Mouse (Mus musculus) forebrain, embryonic 11.5 days (tissue): ENCODE results near the gene Kdelc1. TPM values are rescaled to one million over a fixed set of nuclear protein-coding genes. Genes with fewer than 3 reads are reported as not detected.

Experiments
- ATAC-seq: fragments of 200-750 bp; cut with Nextera tagmentation; replicated peaks from 2 replicates; pipeline ENCODE4 v1.8.0; 2017; ENCODE audit warnings: moderate TSS enrichment; ENCODE audit not compliant: low FRiP score
- DNase-seq: peaks from one replicate; pipeline ENCODE4 v3.0.0-alpha.2; 2017; ENCODE audit warnings: low spot score
- H3K27ac ChIP-seq: fragments of 300-500 bp; sonication (generic); 2 replicates; pipeline ENCODE4 v1.5.1; 2014; ENCODE audit warnings: low read depth, low read length
- H3K27me3 ChIP-seq: fragments of 300-500 bp; sonication (generic); 2 replicates; pipeline ENCODE4 v1.6.1; 2014; ENCODE audit warnings: mild to moderate bottlenecking, low read length, mixed read lengths; ENCODE audit not compliant: control insufficient read depth, insufficient read depth
- H3K36me3 ChIP-seq: fragments of 300-500 bp; sonication (generic); 2 replicates; pipeline ENCODE4 v1.6.1; 2014; ENCODE audit warnings: mild to moderate bottlenecking, low read length, moderate library complexity, mixed read lengths; ENCODE audit not compliant: control insufficient read depth, insufficient read depth
- H3K4me1 ChIP-seq: fragments of 300-500 bp; sonication (generic); replicated peaks from 2 replicates; pipeline ENCODE4 v1.6.1; 2014; ENCODE audit warnings: low read length, mixed read lengths; ENCODE audit not compliant: control insufficient read depth, insufficient read depth
- H3K4me2 ChIP-seq: fragments of 300-500 bp; sonication (generic); 2 replicates; pipeline ENCODE4 v1.6.1; 2014; ENCODE audit warnings: low read depth, mild to moderate bottlenecking, low read length, moderate library complexity, mixed read lengths; ENCODE audit not compliant: severe bottlenecking
- H3K4me3 ChIP-seq: fragments of 300-500 bp; sonication (generic); 2 replicates; pipeline ENCODE4 v1.5.1; 2014; ENCODE audit warnings: low read depth, low read length
- H3K9ac ChIP-seq: fragments of 300-500 bp; sonication (generic); 2 replicates; pipeline ENCODE4 v1.6.1; 2014; ENCODE audit warnings: low read length
- H3K9me3 ChIP-seq: fragments of 300-500 bp; sonication (generic); 2 replicates; pipeline ENCODE4 v1.6.1; 2016; ENCODE audit warnings: low read length, mixed read lengths; ENCODE audit not compliant: control insufficient read depth
- WGBS: fragments of 180-500 bp; shearing (Covaris S2); extraction: QIAGEN DNeasy Blood & Tissue Kit; methylation state at CpG from one replicate; pipeline ENCODE4 v1.1.7; 2014; 5-methylcytosine and 5-hydroxymethylcytosine counted together
- polyA plus RNA-seq: library from polyadenylated mRNA; unstranded; fragments of >200 nt; fragmentation: Nextera tagmentation; extraction: Ambion mirVana; gene quantifications from 2 replicates; pipeline ENCODE4 v1.2.1, GENCODE M21; 2014

The Kdelc1 gene
- polyA plus RNA-seq = 62.0 and 63.5 TPM in 2 replicates

GRCm38 (mm10) chr1:44118239-44119054, at the start of gene Kdelc1, which contains the start of gene Bivm:
Kdelc1 (minus strand) TSS chr1:44118808.
Bivm (plus strand) TSS chr1:44118957.
- under 1% methylated on average over 39 of the region's 39 CpGs for WGBS
- peak; percentile 96 for ATAC-seq

DNA sequence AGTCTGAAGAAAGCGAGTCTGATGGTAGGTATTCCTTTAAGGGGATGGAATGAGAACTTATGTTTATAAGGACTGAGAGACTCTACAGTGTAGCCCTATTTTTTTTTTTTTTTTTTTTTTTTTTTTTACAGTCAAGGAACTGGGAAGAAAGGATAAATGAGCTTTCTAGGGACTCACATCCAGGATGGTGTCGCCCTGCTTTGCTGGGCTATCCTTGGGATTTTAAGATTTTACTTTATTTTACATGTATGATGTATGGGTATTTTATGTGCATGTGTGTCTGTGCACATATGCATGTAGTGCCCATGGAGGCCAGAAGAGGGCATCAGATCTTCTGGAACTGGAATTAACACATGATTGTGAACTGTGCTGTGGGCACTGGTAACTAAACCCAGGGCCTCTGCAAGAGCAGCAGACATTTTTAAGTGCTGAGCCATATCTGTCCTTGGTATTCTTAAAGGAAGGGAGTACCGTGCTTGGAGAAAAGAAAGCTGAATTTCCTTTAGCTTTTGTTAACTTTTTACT, 49.3 kb upstream of the Kdelc1 start:
- H3K4me1 ChIP-seq = no peaks in the 10 kb centered on the region
- no peaks in the 10 kb centered on the region; the same call in 1 of the 2 replicates for H3K9me3 ChIP-seq
- no peaks in the 10 kb centered on the region for H3K27me3 ChIP-seq
- ATAC-seq (no peak), DNase-seq (no peak)
- no peak overlapping the region for H3K4me3 ChIP-seq
- no peak overlapping the region for H3K27ac ChIP-seq
- WGBS = 92% methylated on average over 3 of the region's 3 CpGs
- H3K36me3 ChIP-seq = peaks cover 34% of the 10 kb centered on the region
- no peak overlapping the region for H3K4me2 ChIP-seq
- H3K9ac ChIP-seq = no peak overlapping the region

More at GRCm38 (mm10) chr1:44118239-44119054, at the start of gene Kdelc1, which contains the start of gene Bivm:
- DNase-seq = peak; percentile 92
- no peaks in the 10 kb centered on the region for H3K9me3 ChIP-seq
- no peaks in the 10 kb centered on the region for H3K27me3 ChIP-seq
- H3K27ac ChIP-seq = peak within 1 kb of the TSS; percentile 92
- no peaks in the 10 kb centered on the region; the same call in 1 of the 2 replicates for H3K36me3 ChIP-seq
- peak within 1 kb of the TSS; percentile 80 for H3K9ac ChIP-seq
- H3K4me3 ChIP-seq = peak within 1 kb of the TSS; percentile 75
- H3K4me1 ChIP-seq = 0 out of 2 replicates have a peak, but pooled peaks cover 1% of the 10 kb centered on the region
- H3K4me2 ChIP-seq = peak within 1 kb of the TSS; percentile 83

DNA sequence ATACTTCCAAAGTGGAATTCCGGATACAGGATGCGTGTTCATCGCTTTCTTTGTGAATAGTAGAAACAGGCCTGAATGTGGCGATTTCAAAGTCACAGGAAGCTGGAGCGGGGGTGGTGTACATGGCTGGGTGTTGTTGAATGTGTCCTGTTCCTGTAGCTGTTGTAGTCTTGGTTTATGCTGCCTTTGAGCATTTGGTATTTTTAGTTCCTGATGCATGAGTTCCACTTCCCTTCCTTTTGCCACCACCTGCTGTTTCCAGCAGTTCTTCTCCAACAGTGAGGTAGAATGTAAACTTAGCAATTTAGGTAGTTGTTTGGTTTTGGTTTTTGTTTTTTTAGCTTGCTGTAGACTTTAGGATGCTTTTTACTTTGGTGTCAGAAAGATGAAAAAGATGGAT, 43.8 kb upstream of the Kdelc1 start:
- no peak overlapping the region for H3K9ac ChIP-seq
- H3K4me3 ChIP-seq = no peak overlapping the region
- no peak for ATAC-seq
- no peak for DNase-seq
- no peak overlapping the region for H3K4me2 ChIP-seq
- H3K4me1 ChIP-seq = no peaks in the 10 kb centered on the region
- WGBS = 90% methylated on average over 5 of the region's 5 CpGs
- no peaks in the 10 kb centered on the region for H3K27me3 ChIP-seq
- no peaks in the 10 kb centered on the region for H3K9me3 ChIP-seq
- no peak overlapping the region for H3K27ac ChIP-seq
- peaks cover 23% of the 10 kb centered on the region for H3K36me3 ChIP-seq

GRCm38 (mm10) chr1:44161818-44162217, 43.2 kb upstream of the Kdelc1 start:
- no peaks in the 10 kb centered on the region for H3K9me3 ChIP-seq
- 96% methylated on average over 6 of the region's 6 CpGs for WGBS
- no peak overlapping the region for H3K4me2 ChIP-seq
- H3K4me1 ChIP-seq = no peaks in the 10 kb centered on the region
- no peak overlapping the region for H3K27ac ChIP-seq
- DNase-seq (no peak), ATAC-seq (no peak)
- no peak overlapping the region for H3K4me3 ChIP-seq
- no peaks in the 10 kb centered on the region for H3K27me3 ChIP-seq
- no peak overlapping the region for H3K9ac ChIP-seq
- peaks cover 17% of the 10 kb centered on the region for H3K36me3 ChIP-seq

DNA sequence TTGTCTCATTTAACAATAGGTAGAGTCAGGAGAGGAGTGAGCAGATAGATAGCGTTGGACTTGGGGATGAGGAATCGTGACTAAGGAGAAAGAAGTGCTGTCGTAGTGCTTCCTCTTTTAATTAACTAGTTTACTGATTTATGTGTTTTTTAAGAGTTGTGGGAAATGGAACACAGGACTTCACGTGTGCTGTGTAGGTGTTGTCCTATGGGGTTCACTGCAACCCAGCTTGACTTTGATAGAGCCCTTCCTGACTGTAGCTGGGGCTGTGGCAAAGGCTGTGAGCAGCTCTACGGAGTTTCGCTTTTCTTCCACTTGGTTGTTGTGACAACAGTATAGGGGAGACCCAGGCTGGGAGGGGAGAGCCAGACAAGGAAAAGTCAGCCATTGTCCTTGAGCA, 39.7 kb upstream of the Kdelc1 start:
- Histone ChIP-seq H3K36me3 (peaks cover 11% of the 10 kb centered on the region), H3K27ac (no peak overlapping the region), H3K4me3 (no peak overlapping the region), H3K4me2 (no peak overlapping the region), H3K27me3 (no peaks in the 10 kb centered on the region), H3K9me3 (no peaks in the 10 kb centered on the region), H3K4me1 (no peaks in the 10 kb centered on the region), H3K9ac (no peak overlapping the region)
- DNase-seq = no peak
- WGBS = 91% methylated on average over 6 of the region's 6 CpGs
- ATAC-seq = no peak

GRCm38 (mm10) chr1:44155287-44155686, 36.7 kb upstream of the Kdelc1 start:
- Histone ChIP-seq H3K36me3 (peaks cover 6% of the 10 kb centered on the region; the same call in 1 of the 2 replicates), H3K27me3 (no peaks in the 10 kb centered on the region), H3K9ac (no peak overlapping the region), H3K4me1 (no peaks in the 10 kb centered on the region), H3K4me3 (no peak overlapping the region), H3K9me3 (no peaks in the 10 kb centered on the region), H3K27ac (no peak overlapping the region), H3K4me2 (no peak overlapping the region)
- 97% methylated on average over 4 of the region's 4 CpGs for WGBS
- ATAC-seq (no peak), DNase-seq (no peak)

GRCm38 (mm10) chr1:44148706-44149105, 30.1 kb upstream of the Kdelc1 start:
- Histone ChIP-seq H3K4me2 (peak overlapping the region; percentile 54), H3K4me1 (no peaks in the 10 kb centered on the region), H3K27me3 (no peaks in the 10 kb centered on the region), H3K9ac (peak overlapping the region; percentile 93; the same call in 1 of the 2 replicates), H3K9me3 (no peaks in the 10 kb centered on the region), H3K4me3 (peak overlapping the region; percentile 72), H3K36me3 (no peaks in the 10 kb centered on the region), H3K27ac (no peak overlapping the region)
- 41% methylated on average over 6 of the region's 6 CpGs for WGBS
- DNase-seq = no peak
- no peak for ATAC-seq

- DNase-seq (peak; percentile 93), ATAC-seq (peak; percentile 98)
- Histone ChIP-seq H3K27ac (peak within 1 kb of the TSS; percentile 95), H3K27me3 (no peaks in the 10 kb centered on the region), H3K36me3 (no peaks in the 10 kb centered on the region), H3K4me2 (peak within 1 kb of the TSS; percentile 54), H3K4me3 (peak within 1 kb of the TSS; percentile 72), H3K4me1 (no peaks in the 10 kb centered on the region), H3K9ac (peak within 1 kb of the TSS; percentile 93), H3K9me3 (no peaks in the 10 kb centered on the region)
- WGBS = under 1% methylated on average over 66 of the region's 66 CpGs
Observed at GRCm38 (mm10) chr1:44147563-44148381, 29.2 kb upstream of the Kdelc1 start, which contains the start of gene Ercc5. Ercc5 (plus strand) TSS chr1:44147744.
